Mouse (Mus musculus) cortical plate, adult 2 months (tissue): ENCODE measurements at regions not wholly inside any gene's neighbourhood (a gene's known extent, or its start where the extent isn't known, plus 50 kb on each side); places are given as distances from the start of the nearest gene placed in this dataset.

Experiments
- CTCF ChIP-seq: fragments of 200-500 bp; IDR thresholded peaks from 2 replicates; pipeline ENCODE4 v1.5.1; 2011; ENCODE audit warnings: mild to moderate bottlenecking, control low read depth, low read length; ENCODE audit not compliant: insufficient read depth; ENCODE audit errors: extremely low read depth
- POLR2A ChIP-seq: fragments of 200-500 bp; IDR thresholded peaks from 2 replicates; pipeline ENCODE4 v1.6.1; 2011; ENCODE audit warnings: mild to moderate bottlenecking, low read length, control low read depth; ENCODE audit not compliant: insufficient read depth; ENCODE audit errors: extremely low read depth

GRCm38 (mm10) chr3:128239813-128240421 lies 343.8 kb upstream of the Fam241a start:
- TF ChIP-seq CTCF (no peak), POLR2A (no peak)
